Mouse (Mus musculus) brain, embryonic 14.5 days (tissue): ENCODE data around the gene Nup43. TPM values are rescaled to one million over a fixed set of nuclear protein-coding genes. Genes with fewer than 3 reads are reported as not detected.

Source experiments
- DNase-seq: peaks from one replicate; pipeline ENCODE4 v3.0.0-alpha.2; 2011; ENCODE audit warnings: low read depth
- CTCF ChIP-seq: fragments of 200-500 bp; IDR thresholded peaks from 2 replicates; pipeline ENCODE4 v1.5.1; 2012; ENCODE audit warnings: inconsistent platforms, mild to moderate bottlenecking, moderate library complexity, borderline replicate concordance; ENCODE audit not compliant: insufficient read depth, insufficient read length; ENCODE audit errors: extremely low read depth
- POLR2A ChIP-seq: fragments of 200-500 bp; IDR thresholded peaks from 2 replicates; pipeline ENCODE4 v1.6.1; 2012; ENCODE audit warnings: mild to moderate bottlenecking, inconsistent platforms, borderline replicate concordance; ENCODE audit not compliant: poor library complexity, insufficient read depth, insufficient read length, severe bottlenecking; ENCODE audit errors: extremely low read depth
- polyA plus RNA-seq: library from polyadenylated mRNA; depleted of rRNA; stranded (reverse); fragments of >200 nt; gene quantifications from 2 replicates; pipeline ENCODE4 v1.2.3, GENCODE M21; 2012; rRNA removed

The Nup43 gene
- polyA plus RNA-seq, 1 experiment, result 25.2 TPM

DNA sequence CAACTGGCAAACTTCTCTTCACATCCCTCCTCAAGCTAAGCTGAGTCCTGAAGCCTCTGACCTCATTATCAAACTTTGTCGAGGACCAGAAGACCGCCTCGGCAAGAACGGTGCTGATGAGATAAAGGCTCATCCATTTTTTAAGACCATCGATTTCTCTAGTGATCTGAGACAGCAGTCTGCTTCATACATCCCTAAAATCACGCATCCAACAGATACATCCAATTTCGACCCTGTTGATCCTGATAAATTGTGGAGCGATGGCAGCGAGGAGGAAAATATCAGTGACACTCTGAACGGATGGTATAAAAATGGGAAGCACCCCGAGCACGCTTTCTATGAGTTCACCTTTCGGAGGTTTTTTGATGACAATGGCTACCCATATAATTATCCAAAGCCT lies 45.2 kb downstream of the Nup43 start:
- DNase-seq, result no peak
- TF ChIP-seq POLR2A, result no peak
- TF ChIP-seq CTCF, result no peak

DNA sequence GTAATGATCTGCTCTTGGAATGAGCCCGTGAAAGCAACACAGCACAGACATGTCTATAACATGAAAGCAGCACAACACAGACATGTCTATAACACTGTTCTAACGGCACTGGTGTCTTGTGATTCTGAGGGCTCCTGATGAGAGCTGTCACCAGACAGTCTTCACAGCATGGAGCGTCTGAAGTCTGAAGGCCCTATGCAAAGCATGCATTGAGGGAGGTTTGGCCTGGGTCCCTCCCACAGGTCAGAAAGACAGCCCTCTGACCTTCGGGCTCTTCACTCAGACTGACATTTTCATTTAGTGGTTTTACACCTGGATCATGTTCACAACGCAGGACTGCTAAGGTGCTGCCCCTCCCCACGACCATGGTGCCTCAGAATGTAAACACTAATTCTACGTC lies 47.8 kb downstream of the Nup43 start:
- no peak for TF ChIP-seq POLR2A
- TF ChIP-seq CTCF, result no peak
- DNase-seq, result no peak

DNA sequence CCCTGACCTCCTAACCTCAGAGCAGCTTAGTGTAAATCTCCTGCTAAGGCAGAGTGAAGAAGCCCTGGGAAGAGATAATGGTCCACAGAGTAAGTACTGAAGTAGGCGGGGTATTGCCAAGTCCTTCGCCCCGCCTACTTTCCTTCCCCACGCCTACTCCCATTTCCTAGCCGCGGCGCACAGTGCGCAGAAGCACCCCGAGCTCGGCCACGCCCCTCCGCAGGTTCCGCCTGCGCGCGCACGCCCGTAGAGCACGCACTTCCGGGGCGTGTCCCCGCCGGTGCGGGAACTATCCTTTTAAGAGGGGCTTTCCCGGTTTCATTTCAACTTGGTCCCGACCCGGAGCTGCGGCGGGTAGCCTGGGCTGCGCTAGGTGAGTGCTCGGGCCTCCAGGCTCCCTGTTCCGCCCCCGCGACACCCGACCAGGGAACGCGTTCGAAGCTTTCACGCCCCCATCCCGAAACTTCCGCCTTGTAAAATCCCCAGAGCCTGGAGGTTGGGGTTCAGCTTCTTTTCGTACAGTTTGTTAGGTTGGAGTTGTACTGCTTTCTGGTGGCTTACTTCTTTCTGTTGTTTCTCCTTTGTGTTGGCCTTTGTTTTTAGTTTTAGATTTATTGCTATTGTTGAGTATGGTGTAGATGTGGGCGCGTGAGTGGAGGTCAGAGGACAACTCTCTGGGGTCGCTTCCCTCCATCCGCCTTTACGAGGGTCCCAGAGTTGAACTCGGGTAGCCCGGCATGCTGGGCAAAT lies 58.6 kb downstream of the Nup43 start, which contains the start of gene Katna1:
Gene Katna1 (plus strand): TSS at position 250 of the 750 bp plus-strand sequence.
- peak; percentile 97 for DNase-seq
- no peak for TF ChIP-seq CTCF
- TF ChIP-seq POLR2A, result peak; percentile 69; the same call in 1 of the 2 replicates

- no peak for TF ChIP-seq CTCF
- TF ChIP-seq POLR2A, result no peak
- no peak for DNase-seq
These were observed 59.2 kb downstream of the Nup43 start for GRCm38 (mm10) chr10:7726501-7726812.

GRCm38 (mm10) chr10:7727011-7727410 lies 59.7 kb downstream of the Nup43 start:
- DNase-seq, result no peak
- TF ChIP-seq CTCF (no peak), POLR2A (no peak)

Other genes with a start within 250 kb of the Nup43 start
- 0.81 and 1.2 TPM in 2 replicates for gene Ulbp1, start 193.9 kb upstream of the Nup43 start, polyA plus RNA-seq
- gene Lrp11, start 77.7 kb upstream of the Nup43 start, polyA plus RNA-seq, result 51.2 and 59.9 TPM in 2 replicates
- gene Pcmt1, start 13.6 kb downstream of the Nup43 start, polyA plus RNA-seq, result 76.2 and 79.2 TPM in 2 replicates
- 26.6 and 32.1 TPM in 2 replicates for gene Lats1, start 13.7 kb downstream of the Nup43 start, polyA plus RNA-seq
- gene Katna1, start 58.5 kb downstream of the Nup43 start, polyA plus RNA-seq, result 13.6 and 17.5 TPM in 2 replicates
- 24.4 and 26.4 TPM in 2 replicates for gene Ginm1, start 125.3 kb downstream of the Nup43 start, polyA plus RNA-seq
- gene Ppil4, start 125.4 kb downstream of the Nup43 start, polyA plus RNA-seq, result 17.4 and 26.0 TPM in 2 replicates
- gene Zc3h12d, start 165.0 kb downstream of the Nup43 start, polyA plus RNA-seq, result 0.11 and 0.15 TPM in 2 replicates